Mouse (Mus musculus) adrenal gland, postnatal 36 days (tissue): ENCODE measurements at regions not wholly inside any gene's neighbourhood (a gene's known extent, or its start where the extent isn't known, plus 50 kb on each side); places are given as distances from the start of the nearest gene placed in this dataset.
A peak's percentile ranks its signal among the peaks of the same experiment; 100 is the strongest.

Experiments
- DNase-seq, 2 experiments: peaks; one replicate each; pipeline ENCODE4 v3.0.0; 2021; ENCODE audit warnings: mixed read lengths in 1 of 2

DNA sequence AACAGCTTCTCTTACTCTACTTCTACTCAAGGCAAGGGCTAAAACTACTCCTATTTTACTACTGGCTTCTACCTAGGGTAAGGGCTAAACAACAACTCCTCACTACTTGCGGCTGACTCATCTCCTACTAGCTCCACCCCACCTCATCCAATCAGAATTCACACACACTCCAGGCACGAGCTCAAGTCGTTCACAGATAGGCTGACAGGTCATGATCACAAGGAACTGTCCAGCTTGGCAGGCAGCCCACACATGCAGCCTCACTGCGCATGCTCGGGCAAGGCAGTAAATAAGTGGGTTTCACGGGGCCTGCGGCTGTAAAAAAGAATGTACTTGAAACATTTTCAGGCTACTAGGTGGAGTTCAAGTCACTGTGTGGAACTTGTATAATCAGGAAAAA lies 197.6 kb downstream of the Ccdc50 start:
- DNase-seq = peak in 1 of 2 experiments; percentile 1

DNA sequence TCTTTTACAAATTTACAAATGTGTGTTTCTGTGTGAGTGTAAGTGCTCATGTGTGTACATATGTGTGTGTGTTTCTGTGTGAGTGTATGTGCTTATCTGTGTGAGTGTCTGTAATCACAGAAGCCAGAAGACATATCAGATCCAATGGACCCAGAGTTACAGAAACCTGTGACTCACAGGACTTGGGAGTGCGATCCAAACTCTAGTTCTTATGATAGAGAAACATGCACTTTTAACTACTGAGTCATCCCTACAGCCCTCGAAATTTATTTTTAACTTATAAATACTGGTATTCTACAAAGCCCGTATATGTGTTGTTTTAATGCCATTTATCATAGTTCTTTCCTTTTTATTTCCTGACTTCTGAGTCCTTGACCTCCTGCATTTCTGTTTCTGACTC lies 220.7 kb downstream of the Ccdc50 start:
- DNase-seq = no peak

DNA sequence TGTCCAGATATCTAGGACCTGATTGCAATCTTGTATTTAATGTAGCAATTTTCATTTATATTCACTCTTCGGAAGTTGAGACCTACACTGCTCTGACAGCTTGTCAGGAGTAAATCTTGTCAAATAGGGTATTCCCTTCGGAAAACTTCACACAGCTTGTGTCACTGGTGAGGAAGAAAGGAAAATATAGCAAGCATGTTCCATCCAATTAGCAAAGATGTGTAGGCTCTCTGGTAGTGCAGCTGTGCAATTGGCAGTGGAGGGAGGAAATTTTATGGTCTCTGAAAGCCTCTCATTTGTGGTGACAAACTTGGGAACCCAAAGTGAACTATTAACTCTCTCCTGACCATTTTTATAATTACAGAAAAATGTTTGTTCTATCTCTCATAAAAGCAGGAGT lies 252.6 kb downstream of the Ccdc50 start:
- no peak for DNase-seq

DNA sequence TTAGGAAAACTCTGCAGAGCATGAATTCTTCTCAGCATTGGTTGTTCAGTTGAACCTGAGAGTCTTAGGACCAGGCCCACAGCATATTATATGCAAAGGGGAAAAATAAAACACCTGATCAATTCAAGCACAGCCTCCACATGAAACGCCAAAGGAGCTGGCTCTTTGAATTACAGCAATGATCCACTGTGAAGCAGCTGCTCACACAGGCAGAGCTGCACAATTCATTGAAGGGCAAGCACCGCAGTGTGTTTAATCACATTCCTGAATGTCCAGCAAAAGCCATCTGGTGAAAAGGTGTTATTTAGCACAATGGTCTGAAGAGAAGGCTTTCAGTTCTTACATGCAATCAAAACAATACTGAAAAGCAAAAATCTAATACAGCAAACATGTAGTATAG lies 289.6 kb downstream of the Ccdc50 start:
- DNase-seq = no peak

DNA sequence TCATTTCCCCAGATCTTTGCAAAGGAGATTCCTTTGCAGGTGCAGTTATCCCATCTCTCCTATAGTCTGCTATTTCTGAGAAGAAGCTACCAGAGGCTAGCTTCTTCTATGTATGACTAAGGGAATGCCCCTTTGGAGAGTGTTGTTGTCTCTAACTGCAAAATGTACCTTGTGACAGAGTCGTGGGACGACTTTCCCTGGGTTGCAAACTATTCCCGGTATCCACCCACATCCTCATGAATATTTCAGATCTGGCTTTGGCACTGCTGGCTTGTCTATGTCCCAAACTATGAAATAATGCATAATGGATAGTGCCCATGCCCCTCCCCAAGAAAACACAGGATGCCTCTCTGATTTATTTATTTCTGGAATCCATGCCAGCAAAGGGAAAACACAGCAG lies 294.3 kb downstream of the Ccdc50 start:
- no peak for DNase-seq

DNA sequence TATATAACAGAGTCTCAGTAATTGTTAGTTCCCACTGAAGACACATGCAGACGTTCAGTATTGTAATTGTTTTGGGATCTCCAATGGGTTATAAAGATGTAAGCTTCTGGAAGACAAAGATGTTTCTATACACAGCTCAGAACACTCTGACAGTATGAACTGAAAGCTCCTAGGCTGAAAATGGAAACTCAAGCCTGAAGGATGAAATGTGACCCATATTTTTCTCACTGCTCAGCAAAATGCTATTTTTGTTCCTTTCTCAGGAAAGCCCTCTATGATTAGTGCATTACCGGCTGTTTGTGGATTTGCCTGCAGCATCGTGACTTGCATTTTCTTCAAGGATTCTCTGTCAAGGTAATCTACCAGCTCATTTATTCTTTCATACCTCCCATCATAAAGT lies 295.2 kb downstream of the Ccdc50 start:
- DNase-seq = no peak

DNA sequence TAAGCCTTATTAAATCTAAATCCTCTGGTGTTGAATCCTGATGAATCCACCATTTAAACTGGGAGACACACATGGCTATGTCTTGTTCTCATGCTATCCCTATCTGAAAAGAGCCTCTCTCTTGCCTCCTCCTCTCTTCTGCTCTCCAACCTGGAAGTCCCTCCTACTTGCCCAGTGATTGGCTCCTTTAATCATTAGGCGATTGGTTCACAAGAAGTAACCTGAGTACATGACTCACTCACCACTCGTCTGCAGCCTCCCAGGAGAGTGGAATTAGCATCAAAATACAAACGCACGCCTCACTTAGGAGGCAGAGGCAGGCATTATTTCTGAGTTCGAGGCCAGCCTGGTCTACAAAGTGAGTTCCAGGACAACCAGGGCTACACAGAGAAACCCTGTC lies 321.3 kb downstream of the Ccdc50 start:
- DNase-seq = no peak

DNA sequence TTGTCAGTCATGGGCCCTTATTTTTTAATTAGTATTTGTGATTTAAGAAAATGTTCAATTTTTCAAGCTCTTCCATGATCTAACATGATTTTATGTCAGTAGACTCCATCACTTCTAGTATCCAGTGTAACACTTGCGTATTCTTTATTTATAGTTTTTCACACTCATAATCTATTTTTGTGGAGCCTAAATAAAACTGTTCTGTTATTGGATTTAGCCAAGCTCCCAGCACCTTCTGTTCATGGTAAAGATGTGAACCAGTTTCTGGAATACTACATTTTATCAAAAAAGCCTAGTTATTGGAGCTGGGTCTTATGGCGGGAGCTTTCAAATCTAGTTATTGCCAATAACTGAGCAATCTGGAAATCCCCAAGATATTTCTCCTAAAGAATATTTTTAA lies 334.8 kb downstream of the Ccdc50 start:
- DNase-seq = no peak
